Mouse (Mus musculus) kidney, postnatal 25 days (tissue): ENCODE data around the gene Igsf9b.

ENCODE experiments used
- DNase-seq, 2 experiments: peaks; one replicate each; pipeline ENCODE4 v3.0.0; 2021; ENCODE audit warnings: mixed read lengths in 2 of 2

Igsf9b gene

DNA sequence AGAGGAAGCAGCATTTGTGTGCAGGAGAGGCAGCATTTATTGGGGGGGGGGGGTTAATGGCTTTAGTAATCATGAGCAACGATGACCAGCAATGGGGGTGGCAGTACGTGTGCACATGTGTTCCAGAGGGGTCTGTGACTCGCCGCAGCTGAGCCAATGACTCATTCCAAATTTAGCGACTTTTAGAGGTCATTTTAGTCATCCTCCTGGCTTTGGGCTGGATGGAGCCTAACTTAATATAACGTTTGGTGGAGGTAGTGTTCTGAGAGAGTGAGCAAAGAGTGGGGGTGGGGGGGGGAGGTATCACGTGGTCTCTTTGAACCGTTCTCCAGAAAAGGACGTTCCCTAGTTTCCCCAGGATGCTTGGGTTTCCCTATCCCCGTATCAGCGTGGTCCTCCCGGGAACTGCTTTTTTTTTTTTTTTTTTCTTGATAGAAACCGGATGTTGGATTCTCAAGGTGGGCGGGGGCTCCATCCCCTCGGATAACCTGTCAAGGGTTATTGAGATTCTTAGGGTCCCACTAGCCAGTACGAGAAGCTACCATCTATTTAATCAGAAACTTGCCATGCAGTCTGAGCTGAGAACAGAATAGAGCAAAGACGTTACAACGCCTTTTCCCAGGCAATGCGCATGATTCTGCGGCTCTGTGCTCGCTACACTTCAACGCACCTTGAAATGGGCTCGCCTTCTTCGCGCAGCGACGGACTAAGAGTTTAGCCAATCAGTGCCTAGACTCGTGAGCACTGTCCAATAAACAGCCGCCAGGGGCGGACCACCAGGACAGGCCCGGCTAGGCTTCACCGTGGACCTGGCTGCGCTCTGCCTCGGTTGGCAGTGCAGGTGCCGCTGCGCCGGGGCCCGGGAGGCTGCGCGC, at the start of gene Igsf9b:
Igsf9b (plus strand) TSS at position 794 of the 875 bp plus-strand sequence.
- DNase-seq: peak; percentile 90 to 94

DNA sequence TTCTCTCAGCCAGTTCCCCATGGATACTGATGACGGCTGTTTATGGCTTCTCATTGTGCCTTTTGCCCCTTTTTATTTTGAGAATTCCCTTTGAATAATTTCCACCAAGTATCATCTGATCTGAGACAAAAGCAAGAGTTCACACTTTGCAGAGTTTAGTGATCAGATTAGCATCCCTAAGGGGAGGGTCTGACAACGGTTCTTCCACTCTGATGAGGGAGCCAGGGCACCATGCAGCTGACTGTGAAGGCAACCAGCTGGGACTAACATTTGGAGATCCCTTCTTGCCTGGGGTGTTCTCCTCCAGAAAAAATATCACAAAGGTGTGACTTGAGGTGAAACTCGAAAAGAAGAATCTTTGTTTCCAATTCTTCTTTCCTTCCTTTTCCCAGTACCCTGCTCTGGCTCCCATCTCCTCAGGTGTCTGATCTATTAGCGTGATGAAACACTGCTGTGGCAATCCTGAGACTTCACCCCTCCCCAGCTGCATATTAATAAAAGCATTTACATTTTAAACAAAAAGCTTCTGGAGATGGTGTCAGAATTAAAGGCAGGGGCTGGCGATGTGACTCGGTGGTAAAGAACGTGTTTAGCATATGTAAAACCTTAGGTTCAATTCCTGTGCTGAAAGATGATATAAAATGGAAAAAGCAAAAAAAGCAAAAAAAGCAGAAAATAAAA, 46.8 kb upstream of the Igsf9b start:
- no peak for DNase-seq

DNA sequence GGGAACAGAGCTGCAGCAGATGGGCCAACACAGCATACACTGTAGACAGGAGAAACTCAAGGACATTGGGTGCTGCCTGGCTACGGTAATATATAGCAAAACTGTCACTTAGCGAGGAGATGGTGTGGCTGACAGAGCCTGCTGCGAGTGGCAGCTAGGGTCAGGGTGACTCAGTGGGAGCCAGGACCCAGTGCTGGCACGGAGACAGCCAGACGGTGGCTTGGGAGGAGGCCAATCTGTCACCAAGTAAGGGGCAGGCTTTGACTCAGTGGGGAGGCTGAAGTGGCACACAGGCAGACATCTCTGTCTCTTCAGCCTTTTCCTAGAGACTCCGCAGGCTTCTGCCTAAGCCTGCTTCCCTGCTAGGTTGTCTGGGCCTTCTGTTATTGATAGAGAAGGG, 42.5 kb upstream of the Igsf9b start:
- DNase-seq: no peak

DNA sequence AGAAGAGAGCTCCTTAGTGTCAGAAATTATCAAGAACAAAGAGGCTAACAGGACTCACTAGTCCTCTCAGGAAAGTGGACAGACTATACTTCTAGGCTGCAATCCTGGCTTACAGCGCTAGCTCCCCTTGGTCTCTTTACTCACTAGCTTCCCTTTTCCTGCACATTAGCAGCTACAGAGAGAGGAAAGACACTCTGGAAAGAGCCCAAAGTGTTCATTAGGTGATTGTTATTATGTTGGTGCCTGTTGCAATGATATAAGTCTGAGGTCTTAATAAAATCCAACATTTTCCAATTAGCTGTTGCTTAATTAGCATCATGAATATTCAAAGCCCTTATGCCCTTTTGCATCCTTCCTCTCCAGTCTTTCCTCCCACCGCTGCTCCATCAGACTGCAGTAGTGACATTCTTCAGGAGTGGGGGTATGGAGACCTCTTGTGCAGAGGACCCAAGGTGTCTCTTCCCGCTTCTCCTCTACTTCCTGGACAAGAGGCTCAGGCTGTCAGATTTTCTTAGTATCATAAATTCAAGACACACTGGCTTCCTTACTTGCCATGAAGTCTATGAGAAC, 38.5 kb upstream of the Igsf9b start:
- no peak for DNase-seq

DNA sequence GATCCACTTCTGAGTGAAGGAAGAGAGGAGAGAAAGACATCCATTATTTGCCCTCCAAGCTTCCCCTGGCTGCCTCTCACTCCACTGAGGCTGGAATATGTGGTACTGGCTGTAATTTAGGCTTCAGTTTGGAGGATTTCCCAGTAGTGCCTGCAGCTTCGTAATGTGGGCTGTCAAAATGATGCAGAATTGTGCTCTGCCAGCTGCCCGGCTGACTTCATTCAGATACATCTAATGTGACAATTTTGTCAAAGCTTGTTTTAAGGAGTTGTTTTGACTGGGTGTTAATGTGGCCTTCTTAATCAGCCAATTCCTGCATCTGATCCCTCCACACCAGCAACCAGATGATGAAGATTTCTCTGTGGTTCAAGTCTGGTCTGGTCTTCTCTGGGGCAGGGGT, 37.1 kb upstream of the Igsf9b start:
- no peak for DNase-seq

DNA sequence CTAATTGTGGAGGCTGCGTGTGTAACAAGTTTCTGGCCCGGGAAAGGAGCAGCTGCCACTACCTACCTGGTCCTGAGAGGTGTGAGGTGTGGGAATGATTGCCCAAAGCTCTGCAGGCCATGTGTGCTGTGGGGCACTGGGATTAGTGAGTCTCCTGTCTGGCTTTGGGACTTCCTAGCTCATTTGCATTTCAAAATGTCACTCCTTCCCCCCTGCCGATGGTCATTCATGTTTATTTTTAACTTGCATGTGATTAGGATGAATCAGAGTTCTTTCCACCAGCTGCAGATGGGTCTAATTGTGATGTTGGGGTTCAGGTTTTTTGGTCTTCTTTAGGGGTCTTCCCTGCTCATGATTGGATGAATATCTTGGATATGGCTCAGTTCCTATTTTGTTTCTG, 34.0 kb upstream of the Igsf9b start:
- DNase-seq: no peak

DNA sequence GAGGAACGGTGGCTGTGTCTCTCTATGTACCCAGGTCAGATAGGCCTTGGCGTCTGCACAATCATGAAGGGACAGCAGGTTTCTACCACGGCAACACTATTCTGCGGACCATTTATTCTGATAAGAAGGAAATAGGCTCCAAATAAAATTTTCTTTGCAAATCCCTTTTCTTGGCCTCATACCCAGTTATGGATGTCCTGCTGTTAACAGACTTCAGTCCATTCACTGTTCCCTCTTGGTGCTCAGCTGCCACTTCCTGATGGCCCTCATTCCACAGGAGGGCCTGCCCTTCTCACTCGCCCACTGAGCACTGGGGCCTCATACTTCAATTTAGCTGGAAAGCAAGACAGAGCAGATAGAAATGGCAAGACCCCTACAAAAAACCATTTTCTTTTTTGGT, 31.1 kb upstream of the Igsf9b start:
- no peak for DNase-seq

DNA sequence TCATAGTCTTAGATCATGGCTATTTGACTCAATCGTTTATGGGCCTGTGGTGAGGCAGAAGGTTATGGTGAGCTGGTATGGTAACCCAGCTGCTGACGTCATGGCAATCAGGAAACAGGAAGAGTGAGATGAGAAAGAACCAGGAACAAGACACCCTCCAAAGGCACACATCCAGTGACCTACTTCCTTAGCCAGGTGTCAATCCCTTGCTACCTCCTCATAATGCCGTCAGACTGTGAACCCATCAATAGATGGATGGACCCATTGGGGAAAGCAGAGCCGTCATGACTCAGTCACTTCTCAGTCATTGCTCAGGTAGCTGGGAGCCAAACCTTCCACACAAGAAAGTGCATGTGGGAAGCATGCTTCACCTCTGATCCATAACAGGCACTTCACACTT, 30.5 kb upstream of the Igsf9b start:
- no peak for DNase-seq

DNA sequence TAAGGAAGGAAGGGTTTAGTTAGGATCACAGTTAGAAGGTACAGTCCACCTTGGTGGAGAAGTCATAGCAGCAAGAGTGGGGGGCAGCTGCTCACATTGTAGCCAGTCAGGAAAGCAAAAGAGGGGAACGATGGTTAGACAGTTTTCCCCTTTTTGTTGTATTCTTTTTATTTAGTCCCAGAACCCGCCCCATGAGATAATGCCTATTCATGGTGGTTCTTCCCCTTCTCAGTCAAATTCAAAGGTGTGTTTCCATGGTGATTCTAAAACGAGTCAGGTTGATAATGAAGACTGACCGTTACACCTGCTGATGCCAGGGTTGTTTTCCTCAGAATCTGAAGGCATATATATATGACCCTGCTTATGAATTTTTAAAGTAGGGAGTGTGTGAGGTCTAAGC, 29.7 kb upstream of the Igsf9b start:
- no peak for DNase-seq

DNA sequence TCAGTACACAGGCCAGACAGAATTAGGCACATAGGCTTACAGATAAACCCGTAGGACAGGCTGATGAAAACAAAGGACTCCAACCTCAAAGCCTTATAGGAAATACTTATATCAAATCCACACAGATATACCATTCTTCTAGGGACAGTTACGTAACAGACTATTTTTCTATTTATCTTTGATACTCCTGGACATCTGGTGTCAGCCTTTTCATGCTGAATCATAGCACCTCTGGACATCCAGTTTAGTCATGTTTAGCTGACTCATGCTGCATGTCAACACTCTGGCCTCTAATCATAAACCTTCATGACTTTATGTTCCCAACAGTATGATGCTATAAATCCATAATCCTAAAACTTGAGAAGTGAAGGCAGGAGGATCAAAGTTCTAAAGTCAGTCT, 29.1 kb upstream of the Igsf9b start:
- no peak for DNase-seq

DNA sequence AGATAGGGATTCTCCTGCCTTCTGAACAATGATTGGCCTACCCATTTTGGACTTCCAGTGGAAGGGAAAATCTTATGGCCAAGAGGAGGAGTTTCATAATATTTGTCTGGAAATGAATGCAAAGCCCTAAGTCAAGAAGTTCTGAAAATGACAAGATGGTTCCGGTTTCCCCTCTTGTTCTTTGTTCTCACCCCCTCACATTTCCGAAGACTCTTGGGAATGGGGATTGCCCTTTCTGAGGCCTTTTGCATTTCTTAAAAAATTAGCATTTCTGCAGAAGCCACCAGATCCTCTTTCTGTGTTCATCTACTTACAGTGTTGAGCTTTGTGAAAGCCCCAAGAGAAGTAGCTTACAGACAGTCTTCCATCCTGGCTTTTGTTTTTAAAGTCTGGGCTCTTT, 27.1 kb upstream of the Igsf9b start:
- DNase-seq: no peak

DNA sequence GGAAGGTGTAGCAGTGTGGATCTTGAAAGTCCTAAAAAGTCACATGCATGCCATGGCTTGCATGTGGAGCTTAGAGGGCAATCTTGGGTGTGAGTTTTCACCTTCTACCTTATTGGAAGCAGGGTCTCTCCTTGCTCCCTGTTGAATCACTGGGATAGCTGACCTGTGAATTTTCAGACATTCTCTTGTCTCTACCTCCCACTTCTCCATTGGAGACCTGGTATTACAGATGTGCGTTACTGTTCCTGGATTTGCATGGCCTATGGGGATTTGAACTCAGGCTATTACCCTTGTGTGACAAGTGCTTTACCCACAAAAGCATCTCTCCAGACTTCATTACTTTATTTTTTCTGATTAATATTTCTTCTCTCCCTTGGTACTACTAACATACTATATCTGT, 26.1 kb upstream of the Igsf9b start:
- DNase-seq: no peak

DNA sequence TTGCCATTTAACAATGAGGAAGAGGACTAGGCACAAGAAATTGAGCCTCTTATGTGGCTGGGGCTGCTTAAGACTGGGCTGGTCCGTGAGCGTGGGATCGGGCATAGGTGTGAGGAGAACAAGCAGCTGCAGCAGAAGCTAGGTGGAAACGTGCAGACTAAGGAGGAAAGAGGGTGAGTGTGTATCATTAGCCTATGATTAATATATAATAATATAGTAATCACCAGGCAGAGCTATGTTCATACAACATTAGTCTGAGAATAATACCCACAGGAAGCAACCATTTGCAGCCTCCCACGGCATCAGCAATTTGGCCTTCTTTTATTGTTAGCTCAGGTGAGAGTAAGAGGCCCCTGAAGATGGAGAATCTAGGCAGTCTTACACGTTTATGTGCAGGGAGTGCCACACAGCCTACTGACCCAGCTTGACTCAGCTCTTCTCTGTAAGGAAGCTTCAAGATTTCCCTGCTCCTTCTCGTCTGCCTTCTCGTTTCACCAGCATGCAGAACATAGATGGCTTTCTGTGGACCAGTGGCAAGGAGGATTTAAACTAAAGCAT, 22.6 kb upstream of the Igsf9b start:
- DNase-seq: no peak

DNA sequence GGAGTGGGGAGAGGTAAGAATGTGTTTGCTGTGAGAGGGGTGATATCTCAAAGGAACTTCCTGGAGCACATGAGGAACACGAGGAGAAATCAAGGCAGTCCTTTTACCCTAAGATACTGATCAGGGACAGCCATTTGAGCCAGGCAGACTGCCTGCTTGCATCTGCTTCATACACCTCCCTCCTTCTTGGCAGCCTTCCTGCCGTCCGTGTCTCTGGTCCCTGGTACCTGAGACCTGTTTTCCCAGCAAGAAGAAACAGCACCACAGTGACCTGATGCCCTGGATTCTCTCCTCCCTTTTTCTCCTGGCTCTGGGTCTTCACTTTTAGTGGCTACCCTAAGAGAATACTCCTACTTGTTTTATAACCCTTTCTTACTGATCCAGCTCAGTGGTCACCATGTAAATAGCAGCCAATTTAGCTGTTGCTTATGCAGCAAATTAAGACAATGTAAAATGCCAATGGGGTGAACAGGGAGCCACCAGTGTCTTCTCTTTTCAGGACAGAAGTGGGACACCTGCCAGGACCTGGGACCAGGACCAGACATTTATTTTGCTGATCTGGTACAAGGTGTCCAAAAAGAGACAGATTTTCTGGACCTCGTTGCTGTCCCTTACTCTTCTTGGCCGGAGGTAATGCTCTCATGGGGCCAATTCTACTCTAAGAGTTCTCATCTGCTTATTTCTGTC, 21.5 kb upstream of the Igsf9b start:
- no peak for DNase-seq

DNA sequence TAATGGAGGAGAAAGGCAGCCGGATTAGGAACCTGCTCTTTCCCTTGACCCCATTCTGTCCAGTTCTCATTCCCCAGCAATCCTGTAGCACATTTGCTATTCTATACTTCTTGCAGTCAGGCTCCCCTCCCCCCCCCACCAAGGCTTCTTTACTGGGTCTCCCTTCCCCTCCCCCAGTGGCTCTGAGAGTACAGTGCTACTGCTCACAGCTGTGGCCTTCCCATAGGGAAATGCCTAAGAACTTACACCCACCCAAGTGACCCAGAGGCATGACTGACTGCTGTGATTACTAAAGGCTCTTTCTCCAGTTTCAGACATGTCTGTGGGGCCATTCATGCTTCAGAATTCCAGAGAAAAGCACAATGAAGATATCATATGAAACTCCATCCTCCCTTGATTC, 20.0 kb upstream of the Igsf9b start:
- DNase-seq: no peak

DNA sequence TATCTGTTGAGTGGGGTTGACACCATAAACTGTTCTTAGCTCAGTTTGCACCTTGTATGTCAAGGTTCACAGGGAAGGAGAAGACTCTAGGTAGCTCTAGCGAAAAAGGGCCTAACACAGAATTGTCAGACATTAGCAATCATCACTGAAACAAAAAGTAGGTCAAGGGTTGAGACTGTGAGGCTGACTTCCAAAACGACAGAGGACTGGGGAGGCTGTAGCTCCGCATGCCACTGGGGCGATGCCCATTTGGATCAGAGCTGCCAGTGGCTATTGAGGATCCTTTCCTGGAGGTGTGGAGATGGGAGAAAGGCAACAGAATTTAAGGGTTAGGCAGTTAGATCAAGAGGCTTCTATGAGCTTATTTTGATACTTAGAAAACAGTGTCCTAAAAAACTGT, 18.0 kb upstream of the Igsf9b start:
- DNase-seq: no peak

DNA sequence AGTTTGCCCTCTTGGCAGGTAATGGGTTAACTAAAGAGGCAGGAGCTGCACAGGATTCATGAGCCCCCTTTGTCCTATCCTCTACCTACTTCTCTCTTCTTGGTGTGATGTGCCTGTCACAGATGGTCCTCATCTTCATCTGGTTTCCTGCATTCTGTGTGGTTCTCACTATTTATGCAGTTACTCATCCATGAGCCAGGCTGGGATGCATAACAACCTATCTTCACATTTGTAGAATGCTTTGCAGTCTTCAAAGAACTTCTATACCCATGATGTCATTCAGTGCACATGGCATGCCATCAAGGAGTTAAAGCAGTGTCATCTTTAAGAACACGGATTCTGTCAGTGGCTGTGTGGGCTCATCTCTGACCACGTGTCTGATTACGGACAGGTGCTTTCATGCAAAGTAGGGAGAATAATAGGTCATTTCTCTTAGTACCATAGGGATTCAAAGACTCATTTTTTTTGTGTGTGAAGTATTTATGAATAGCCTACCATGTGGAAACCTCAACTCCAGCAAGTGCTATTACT, 13.2 kb upstream of the Igsf9b start:
- no peak for DNase-seq

DNA sequence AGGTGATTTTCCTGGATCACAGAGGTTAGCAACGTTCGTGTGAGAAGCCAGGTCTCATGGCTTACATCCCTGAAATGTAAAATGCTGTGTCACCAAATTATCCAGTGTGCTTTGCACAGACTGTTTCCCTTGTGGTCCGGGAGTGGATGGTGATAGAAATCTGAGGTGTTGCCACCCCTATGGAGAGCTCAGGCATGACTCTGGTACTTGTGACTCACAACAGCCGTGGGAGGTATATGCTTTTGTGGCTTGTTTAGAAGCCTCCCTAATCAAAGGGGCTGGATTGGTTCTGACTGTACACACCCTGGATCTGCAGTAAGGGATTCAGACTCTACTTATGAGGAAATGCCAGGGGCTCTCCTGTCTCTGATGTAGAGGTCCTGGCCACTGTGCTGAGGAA, 12.7 kb upstream of the Igsf9b start:
- no peak for DNase-seq

DNA sequence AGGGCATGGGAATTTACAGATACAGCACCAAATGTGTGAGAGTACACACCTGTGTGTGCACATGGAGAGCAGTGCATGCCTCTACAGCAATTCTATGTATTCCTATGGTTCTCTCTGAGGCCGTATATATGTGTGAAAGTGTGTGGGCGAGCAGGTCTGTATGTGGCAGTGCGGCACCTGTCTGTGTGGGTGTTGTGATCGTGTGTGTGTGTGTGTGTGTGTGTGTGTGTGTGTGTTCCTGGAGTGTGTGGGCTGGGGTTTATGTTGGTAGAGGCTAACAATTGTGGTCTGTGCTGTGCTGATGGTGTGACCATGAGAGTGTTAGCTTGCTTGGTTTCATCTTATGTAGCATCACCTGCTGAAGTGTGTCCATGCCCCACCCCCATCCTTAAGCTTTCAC, 12.1 kb upstream of the Igsf9b start:
- DNase-seq: no peak

DNA sequence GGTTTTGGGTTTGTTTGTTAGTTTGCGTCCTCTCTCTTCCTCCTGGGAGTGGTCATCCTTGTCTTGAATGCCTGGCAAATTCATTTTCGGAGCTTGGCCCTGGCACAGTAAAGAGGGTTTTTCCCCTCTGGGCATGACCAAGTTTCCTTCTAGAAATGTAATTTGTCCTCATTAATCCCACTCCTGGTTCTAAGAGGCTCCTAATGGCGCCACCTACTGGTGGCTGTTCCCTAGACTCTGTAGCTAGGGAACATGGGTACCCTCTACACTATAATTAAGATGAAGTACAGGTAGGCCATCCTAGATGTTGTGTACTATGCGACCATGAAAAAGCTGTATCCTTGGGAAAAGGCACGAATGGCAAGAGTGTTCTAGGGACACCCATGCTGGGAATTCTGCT, 11.6 kb upstream of the Igsf9b start:
- DNase-seq: peak in 1 of 2 experiments; percentile 71

DNA sequence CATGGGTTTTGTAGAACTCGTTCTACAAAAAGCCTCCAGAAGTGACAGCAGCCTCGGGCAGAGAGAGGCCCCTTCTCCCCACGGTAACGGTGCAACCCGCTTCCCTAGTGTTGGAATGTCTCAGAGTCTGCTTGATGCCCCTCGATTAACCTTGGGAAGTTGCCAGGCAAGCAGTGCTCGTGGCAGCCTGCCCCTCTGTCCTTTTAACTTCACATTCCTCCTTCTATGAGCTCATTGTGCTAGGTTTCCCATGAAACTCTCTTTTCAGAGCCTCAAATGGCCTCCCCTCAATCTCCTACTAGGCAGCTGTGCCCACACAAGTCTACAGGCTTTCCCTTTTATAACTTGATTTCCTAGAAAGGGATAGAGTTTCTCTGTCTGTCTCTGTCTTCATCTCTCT, 10.6 kb upstream of the Igsf9b start:
- DNase-seq: no peak

DNA sequence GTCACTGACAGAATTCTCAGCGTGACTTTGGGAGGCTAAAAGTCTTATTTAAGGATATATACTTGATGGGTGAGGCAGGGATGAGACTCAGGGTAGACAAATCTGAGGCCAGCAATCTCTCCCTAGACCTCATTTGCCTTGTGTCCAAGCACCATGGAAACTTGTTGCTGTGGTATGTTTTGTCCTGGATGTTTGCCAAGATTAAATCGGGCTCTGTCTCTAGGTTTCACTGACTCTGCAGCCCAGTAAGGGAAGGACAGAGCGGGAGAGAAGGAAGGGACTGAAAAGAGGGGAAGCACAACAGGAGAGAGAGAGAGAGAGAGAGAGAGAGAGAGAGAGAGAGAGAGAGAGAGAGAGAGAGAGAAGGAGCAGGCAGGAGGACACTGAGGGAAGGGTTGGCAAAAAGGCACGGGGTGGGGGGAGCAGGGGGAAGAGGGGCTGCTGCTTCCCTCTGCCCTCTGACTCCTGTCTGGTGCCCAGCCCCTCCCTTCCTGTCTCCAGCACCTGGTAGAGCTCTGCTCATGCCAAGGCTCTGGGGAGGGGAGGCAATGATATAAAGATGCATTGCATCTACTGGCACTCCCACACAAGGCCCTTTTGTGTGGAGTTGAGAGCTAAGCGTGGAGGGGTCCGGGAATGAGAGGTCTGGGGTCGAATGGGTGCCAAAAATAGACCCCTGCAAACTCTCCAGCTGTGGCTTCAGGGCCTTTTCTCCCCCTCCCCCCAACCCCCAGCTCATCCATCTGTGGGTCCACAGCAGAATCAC, 9.3 kb upstream of the Igsf9b start:
- no peak for DNase-seq
